Mouse (Mus musculus) lung, postnatal 10 days (tissue): Measurements from ENCODE around the gene Atxn10.

ENCODE experiments used
- DNase-seq: peaks from one replicate; pipeline ENCODE4 v3.0.0; 2021

Atxn10 gene

DNA sequence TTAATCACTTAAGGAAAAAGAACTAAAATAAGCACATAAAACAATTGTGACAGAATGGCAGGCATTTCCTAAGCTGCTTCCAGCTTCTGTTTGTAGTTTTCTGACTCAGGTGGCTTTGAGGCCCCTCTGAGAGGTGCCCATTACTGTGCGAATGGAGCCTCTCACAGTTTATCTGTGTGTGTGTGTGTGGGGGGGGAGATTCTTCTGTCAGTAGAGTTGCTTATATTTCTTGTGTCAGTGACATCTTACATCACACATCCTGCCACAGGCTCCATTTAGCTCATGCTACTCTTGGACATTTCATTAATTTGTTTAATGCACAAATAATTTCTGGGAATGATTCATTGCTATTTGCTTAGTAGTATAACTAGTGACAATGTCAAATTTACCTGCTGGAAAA is 70.8 kb downstream of the Atxn10 start:
- DNase-seq, result no peak

DNA sequence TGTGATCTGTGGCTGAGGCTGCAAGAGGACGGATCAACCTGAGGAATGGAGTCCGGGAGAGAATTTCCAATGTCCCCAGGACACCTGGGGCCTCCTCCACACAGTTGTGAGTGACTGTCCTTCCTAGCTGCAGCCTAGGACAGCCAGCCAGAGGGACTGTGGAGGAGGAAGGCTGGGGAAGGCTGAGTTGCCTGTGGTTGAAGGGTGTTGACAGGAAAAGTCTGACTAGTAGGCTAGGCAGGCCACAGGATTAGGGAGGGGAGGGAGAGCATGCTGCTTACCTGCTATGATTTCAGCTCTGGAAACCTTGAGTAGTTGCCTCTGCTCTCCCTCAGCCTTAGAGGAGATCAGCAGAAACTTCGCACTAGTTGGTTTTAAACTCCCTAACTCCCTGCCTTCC is 71.3 kb downstream of the Atxn10 start:
- no peak for DNase-seq

DNA sequence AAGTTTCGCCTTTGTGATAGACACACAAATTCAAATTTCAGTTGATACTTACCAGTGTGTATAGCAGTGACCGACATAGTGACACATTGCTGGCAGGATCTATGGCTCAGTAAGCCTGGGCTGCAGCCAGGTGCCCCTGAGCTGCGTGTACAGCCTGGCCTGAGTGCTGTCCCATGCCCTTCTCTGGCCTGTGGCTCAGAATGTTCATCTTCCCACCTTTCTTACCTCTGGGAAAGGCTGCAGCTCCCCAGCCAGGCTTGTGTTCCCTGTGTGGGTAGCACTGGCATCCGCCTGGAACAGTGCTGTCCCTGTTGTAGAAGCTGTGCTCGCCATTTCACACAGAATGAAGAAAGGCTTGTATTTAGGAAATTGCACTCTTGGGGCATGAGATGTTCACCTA is 72.7 kb downstream of the Atxn10 start:
- DNase-seq, result no peak

DNA sequence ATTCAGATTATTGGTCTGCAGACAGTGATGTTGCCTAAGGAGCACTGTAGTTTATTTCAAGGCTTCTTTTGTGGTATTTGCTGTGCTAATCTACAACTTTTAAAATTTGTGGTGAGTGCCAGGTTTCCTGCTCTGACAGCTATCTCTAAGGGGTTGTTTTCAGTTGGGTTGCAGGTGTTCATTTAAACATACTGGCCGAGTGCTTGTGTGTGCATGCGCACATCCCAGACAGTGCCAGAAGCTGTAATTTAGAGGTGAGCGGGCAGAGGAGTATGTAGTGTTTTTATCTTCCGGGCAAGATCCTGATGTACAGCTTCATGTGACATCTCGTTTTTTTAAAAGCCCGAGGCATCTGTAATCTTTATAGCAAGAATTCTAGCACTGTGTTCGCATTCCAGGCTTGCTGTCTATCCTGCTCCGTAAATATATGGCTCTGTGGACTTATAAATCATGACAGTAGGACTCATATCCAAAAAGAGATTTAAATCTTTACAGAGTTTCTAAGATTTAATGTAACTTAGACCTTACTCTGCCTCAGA is 73.3 kb downstream of the Atxn10 start:
- no peak for DNase-seq

DNA sequence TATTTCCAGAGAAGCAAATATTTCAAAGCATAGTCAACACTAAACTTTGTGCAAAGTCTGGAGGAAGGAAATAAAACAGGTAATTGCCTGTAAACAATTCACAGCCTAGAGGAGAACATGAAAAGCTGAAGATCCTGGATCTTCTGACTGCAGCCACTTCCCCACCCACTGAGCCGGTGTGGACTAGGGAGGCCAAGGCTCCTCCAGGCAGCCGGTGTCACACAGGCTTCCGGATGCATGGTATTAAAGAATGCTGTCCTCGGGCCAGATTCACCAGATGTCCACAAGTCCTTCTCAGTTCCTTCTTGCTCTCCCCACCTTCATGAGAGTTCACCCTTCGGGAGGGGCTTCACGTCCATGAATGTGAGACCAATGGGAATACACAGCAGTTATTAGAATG is 73.8 kb downstream of the Atxn10 start:
- DNase-seq, result no peak

DNA sequence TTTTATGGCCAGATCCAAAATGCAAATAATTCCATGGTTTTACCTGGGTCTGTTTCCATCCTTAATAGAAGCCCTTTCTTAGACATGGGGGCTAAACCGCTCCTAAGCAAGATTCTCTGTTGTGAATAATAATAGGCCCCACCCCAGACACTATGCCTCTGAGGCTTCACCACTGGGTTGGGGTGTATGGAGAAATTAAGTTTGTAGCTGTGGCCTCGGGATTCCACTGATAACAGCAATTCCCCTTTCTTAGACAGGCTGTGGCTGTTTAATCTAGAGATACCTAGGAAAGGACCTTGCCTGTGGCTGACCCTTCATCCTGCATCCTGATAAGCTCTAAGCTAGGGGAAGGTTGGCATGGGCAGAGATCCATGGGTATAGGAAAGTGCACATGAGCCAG is 78.6 kb downstream of the Atxn10 start:
- DNase-seq, result no peak

DNA sequence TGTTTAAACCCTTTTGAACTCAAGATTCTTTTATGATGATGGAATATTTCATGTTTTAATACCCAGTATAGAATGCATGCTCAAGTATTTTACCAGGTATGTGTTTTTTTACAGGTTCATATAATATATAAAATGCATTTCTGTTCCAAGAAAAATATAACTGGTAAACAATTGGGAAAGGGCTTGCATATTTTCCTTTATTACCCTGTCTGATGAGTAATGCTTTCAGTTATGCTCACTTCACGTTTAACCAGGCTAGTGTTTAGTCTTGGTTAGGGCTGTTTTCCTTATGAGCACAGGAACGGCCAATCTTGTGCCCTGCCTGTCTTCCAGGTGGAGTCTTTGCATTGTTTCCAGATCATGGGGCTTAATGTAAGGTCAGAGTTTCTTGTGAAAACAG is 84.6 kb downstream of the Atxn10 start:
- no peak for DNase-seq

DNA sequence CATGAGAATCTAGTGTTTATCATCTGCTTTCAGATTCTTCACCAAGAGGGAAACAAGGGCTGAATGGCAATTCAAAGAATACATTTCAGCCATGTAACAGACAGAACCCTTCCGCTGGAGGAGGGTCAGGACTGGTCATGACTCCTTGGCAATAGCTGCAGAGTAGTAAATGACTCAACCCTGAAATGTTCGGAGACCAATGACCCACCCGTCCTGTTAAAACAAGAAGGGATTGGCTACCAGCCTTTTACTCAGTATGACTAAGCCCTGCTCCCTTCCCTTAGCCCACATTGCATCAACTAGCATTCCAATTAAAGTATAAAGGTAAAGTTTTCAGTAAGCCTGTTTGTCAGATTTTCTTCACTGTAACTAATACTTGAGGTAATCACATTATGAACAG is 88.2 kb downstream of the Atxn10 start:
- no peak for DNase-seq

DNA sequence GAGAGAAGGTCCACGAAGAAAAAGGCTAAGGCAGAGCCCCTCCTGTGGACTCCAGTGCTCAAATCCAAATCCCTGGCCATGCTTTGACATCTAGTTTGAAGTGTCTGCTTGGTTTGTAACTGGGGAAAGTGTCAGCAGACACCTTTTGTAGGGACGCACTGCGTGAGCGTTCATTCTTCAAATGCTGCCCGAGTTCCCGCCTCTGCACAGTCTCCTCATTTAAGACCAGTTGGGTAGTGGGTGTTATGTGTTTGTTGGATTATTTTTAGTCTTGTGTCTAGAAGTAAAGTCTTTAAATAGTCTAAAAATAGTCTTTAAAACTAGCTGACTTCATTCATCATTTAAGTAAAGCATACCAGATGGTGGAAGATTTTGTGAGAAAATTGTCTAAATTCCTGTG is 92.1 kb downstream of the Atxn10 start:
- no peak for DNase-seq

DNA sequence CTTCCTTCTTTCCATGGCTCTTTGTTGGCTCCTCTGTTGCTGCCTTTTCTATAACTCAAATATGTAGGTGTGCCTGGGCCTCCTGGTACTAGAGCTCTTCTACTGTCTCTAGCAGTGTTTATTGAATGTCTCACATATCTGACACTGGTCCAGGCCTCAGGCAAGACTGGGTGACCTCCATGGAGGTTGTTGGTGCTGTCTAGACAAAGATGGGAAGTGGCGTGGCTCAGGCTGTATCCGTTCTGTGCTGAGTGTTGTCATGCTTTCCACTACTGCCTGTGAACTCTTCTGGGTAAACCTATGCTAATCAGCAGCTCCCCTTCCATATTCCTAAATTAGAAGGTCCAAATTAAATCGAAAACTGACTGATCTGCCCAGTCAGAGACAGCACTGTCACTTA is 106.5 kb downstream of the Atxn10 start:
- peak; percentile 24 for DNase-seq

DNA sequence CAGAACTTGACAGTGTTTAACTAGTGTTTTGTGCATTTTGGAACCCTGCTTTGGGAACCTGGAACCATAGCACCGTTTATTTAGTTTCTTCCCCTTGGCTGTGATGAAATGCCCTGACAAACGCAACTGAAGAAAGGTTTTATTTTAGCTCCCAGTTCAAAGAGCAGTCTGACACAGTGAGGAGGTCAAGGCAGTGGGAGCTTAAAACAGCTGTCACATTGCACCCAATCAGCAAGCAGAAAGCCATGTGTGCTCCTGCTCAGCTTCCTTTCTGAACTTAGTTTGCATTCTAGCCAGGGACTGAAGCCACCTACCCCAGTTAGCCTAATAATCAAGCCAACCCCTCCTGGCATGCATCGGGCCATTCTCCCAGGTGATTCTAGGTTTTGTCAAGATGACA is 110.6 kb downstream of the Atxn10 start:
- no peak for DNase-seq

DNA sequence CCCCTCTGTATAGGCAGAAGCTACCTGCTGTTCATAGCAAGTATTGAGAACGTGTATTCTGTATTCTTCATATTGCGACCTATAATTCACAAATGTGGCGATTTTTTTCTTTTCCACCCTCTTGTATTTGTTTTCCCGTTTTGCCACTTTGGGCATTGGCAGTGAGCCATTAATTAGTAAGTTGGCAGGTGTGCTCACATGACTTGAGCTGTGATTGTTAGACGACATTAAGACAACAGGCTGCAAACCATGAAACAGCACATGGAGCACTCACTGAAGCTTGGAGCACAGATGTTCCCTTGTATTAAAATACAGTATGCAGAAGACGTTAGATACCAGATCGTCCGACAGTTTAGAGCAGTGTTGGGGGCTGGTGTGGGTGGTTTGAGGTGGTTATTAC is 120.8 kb downstream of the Atxn10 start:
- DNase-seq, result no peak

DNA sequence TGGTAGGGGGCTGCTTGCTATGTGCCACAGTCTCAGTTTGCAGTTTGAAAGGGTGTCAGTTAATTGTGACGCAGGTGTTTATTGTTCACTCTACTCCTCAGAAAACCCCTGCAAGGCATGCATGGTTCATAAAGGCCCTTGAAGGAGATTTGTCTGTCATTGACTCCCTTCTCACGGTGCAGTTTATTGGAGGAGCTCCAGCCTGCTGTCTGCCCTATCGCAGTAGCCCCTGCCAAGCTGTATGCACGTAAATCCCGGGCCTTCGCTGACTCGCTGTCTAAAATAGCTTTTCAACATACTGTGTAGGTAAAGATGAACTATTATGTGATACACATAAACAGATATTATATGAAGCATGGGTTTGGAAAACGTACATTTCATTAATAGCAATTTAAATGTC is 121.8 kb downstream of the Atxn10 start:
- DNase-seq, result no peak

DNA sequence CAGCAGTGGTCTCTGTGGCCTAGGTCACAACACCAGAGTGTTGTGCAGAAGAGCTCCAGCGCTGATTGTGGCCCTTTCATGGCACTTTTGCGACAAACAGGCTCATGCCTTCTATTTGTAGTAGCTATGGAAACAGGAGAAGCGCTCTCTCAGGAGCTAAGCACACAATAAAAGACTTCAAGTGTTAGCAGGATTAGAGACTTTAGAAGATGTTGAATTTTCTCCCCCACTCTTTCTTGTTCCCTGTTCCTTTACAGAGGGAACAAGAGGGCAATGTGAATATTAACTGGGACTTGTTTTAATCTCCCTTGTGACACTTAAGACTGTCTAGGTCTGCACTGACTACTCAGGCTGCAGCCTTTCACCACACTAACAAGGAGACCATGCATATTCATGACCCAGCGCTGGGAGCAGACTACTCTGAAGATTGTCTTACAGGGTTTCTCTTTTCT is 122.6 kb downstream of the Atxn10 start:
- no peak for DNase-seq

DNA sequence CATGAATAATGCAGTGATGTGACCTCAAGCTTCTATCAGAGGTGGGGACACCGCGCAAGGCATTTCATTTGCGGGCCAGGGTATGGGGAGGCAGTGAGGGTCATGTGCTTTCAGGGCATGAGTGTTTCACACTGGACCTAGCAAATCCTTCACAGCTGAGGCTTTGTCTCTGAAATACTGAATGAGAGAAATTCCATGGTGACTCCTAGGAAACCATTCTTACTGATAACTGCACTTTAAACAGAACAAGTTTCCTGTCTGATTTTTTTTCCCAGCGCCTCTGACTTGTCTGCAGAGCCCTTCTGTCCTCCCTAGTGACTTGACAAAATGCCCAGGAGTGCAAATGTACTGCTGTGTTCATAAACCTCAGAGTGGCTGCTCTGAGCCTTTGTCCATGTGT is 125.5 kb downstream of the Atxn10 start:
- DNase-seq, result peak; percentile 38

DNA sequence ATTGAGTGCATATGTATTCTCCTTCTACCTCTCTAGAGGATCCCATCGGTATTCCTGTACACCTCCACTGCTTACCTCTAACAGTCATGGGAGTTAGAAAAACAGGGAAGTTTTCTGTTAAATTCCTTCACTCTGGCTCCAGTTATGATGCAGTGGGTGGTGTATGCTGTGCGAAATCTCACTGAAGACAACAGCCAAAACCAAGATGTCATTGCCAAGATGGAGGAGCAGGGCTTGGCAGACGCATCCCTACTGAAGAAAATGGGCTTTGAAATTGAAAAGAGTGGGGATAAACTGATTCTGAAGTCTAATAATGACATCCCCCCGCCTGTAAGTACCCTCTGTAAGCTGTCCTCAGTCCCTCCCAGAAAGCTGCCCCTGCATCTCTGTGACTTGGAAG is 126.1 kb downstream of the Atxn10 start:
- DNase-seq, result peak; percentile 52

DNA sequence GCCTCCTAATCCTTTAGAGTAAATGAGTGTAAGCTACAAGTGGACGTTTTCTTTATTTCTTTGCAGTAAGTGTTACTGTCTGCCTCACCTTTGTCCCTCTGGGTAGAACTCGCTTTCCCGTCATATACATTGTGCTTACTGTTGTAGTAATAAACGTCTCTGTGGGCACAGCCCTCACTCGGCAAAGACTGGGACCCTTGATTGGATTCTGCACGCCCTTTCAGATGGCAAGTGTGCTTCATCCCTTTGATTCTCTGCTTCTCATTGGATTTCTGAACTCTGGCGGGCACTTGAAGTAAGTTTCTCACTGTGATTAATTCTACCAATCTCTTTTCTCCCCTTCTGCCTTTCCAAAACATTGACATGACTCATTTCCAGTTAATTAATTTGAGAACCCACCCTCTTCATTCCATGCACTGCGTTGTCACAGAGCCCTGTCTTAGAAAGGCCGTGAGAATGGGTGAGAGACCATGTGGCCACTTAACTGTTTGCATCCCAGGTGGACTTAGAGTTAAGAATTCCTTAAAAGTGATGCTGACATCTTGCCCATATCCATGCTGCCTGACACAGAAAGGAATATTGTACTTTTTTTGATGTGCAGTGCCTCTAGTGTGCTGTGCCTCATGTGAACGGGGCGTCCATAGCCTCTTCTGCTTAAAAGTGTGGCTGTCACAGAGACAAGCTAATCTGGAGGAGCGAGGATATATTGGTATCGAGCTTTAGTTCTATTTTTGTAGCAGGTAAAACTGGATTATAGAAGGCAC is 127.2 kb downstream of the Atxn10 start:
- DNase-seq, result no peak

DNA sequence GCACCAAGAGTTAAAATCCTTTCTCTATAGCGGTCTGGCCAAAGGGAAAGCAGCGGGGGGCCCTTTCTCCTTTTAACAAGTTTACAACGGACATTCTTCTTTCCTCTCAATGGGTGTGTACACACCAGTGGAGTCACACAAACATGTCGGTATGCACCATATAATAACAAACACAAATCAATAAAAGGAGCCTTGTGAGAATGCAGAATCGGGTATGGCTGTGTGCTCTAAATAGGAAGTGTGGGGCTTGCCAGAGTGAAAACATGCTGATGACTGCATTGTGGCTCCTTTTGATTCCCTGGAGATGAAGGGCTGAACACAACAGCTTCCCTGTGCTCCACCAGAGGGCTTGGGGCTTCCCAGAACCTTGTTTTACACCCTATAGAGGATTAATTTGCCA is 128.1 kb downstream of the Atxn10 start:
- DNase-seq, result no peak

DNA sequence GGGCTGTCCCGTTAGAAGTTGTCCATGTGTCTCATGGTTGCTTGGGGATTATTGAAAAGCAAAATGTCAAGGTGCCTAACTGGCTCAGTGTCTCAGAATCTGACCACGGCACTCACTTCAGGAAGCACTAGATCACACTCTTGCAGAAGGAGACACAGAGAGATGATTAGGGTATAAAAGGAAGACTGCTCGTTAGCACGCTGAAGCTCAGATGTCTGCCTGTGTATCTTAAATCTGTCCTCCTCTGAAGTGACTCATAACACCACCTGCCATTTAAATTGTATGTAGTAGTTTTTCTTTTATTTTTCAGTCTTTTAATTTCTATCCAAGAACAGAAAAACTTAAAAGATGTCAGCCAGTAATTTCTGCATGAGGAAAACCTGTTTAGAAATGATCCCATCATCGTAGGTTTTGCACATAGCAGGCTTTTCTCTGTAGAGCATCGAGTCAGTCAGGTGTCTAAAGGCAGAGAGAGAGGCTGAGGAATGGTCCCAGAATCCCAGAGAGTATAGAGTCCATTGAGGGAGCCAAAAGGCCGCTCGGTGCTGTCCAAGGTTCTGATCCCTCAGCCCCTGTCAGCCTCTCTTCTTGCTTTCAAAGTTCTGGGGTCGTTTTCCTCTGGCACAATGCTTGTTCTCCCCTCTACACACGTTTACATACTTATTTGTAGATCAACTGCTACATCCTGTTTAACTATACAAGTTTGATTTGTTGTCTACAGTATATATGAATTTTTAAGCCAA is 128.9 kb downstream of the Atxn10 start:
- peak; percentile 32 for DNase-seq

DNA sequence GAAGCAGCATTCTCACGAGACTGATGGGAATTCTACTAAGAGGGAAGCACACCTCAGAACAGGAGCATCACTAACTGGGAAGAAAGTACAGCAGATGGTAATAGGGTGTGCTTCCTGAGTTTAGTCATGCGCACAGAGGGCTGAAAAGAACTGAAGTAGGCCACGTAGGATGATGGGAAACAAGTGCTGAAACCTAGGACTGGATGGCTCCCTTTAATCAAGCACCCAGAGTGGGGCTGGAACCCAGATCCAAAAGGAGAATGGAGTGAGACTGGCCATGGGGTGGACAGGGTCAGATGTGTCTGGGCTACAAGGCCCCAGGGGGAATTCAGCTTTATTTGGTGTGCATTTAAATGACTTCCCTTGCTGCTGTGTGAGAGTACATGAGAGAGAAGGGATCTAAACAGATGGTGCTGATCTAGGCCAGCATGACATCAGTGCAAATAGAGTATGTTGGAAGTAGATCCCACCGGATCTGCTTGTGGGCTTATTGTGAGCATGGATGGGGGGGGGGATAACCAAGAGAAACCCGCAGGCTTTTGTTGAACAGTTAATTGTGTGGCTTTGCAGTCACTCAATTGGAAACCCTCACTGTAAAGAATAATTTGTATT is 130.5 kb downstream of the Atxn10 start:
- no peak for DNase-seq

DNA sequence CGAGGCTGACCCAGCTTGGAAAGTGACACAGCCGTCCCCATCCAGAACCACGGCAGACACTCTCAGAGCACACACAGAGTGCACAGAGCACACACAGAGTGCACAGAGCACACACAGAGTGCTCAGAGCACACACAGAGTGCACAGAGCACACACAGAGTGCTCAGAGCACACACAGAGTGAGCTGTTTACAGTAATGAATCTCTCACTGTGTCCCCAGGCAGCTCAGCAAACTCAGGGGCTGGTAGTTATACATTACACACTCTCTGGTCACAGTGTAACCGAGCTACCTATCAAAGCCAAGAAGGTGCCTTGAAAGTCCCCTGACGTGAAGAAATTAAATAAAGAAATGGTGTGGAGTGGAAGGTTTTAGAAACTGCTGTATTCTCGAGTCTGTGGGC is 133.4 kb downstream of the Atxn10 start:
- no peak for DNase-seq

DNA sequence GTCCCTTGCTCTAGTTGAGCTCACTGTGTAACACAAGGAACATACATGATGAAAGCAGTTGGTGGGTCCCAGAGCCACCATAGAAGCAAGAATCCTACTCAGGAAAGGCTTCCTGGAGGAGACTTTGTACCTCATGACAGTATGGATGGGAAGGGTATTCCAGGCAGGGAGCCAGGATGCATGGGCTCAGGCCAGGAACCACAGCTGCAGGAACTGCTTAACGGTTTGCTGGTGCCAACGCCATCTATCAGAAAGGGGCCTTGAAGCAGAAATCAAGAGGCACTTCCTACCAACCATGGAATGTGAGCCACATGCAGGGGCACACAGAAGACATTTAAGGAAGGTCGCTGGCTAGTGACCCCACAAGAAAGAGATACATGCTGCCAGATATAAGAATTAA is 138.7 kb downstream of the Atxn10 start:
- DNase-seq, result peak; percentile 47

DNA sequence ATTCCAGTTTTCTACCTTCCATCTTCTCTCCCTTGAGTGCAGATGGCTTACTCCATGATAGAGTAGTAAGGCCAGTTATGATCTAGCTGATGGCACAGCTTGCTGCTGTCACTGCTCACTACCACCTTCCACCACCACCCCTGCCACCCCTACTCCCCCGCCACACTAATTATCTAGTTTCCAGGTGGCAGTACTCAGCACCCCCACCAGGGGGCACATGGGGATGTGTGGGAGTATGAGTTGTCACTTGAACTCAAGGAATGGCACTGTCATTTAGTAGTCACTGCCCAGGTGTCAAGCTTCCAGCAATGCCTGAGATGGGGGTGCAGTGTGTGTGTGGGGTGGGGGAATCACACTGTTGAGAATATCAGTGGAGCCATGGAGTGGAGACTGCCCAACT is 141.5 kb downstream of the Atxn10 start:
- peak; percentile 82 for DNase-seq

DNA sequence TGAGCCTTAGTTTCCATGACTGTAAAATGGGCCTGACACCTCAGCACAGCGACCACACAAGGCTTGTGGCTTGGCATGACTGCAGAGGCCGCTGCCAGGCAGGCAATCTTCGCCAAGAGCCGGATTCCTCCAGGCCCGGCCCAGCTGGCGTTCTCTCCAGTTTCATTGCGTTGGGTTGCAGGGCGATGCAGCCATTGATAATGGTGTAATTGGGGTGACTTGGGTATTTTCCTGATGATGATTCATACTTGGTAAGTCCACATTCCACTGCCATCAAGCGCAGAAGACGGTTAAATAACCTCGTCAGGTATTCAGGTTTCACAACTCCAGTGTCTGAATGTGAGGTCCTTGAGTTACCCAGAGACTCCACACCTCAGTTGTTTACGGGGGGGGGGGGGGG is 143.3 kb downstream of the Atxn10 start:
- peak; percentile 37 for DNase-seq
